Mouse (Mus musculus) cerebellum, adult 11 months (tissue): ENCODE measurements around the gene Sorbs2.
A peak's percentile ranks its signal among the peaks of the same experiment; 100 is the strongest.
"Not testable (repeated sequence)": the region's sequence is repeated elsewhere in the genome, so short reads cannot be mapped to it uniquely, and the experiment has no call there.

Experiments used
- DNase-seq: peaks from one replicate; pipeline ENCODE4 v3.0.0; 2022

Gene Sorbs2

DNA sequence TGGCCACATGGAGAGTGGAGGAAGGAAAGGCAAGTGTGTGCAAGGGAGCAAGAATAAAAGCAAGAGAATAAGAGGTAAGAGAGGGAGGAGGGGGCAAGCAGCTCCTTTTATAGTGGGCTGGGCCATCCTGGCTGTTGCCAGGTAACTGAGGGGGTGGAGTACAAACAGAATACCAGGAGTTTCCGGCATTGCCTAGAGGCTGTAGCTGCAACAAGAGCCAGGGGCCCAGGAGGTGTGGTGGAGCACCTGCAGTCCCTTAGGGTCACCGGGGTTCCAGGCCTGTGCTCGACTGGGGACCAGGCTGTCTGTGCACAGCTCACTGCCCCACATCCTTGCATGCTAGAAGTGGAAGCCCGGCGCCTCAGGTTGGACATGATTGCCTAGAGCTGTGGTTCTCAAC, 350.1 kb downstream of the Sorbs2 start:
- no peak for DNase-seq

DNA sequence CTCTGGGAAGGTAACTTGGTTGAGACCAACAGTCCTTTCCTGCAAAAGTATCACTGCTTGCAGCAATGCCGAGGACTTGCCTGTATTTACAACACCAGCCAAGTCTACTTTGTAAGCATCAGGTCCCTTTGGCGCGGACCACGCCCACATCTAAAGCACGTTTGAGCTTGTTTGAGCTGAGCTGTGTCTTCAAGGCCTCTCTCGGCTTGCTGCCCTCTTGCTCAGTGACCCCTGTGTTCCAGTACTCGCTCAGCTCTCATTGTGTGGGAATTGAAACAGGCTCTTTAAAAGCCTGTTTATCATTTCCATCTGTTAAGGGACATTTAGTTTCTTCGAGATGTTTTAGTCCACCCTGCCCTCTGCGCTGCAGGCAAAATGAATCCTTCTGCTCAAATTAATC, 350.8 kb downstream of the Sorbs2 start:
- no peak for DNase-seq

GRCm38 (mm10) chr8:45871587-45871986, 364.0 kb downstream of the Sorbs2 start:
- not testable (repeated sequence) for DNase-seq

DNA sequence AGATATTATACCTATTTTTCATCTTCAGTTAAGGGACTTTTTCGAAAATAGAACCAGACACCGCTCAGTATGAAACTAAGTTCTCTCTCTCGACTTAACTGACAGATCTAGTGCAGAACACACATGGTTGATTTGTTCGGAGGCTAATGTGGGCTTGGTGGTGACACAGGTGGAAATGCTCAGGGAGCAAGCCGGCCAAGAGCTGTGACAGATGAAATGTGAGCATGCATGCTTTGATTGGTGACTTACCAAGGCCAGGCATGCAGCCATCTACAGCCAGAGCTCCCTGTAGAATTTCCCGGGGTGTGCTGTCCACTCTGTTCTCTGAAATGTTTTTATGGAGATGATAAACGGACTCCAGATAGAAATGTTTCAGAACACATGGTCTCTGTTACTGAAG, 364.5 kb downstream of the Sorbs2 start:
- no peak for DNase-seq

DNA sequence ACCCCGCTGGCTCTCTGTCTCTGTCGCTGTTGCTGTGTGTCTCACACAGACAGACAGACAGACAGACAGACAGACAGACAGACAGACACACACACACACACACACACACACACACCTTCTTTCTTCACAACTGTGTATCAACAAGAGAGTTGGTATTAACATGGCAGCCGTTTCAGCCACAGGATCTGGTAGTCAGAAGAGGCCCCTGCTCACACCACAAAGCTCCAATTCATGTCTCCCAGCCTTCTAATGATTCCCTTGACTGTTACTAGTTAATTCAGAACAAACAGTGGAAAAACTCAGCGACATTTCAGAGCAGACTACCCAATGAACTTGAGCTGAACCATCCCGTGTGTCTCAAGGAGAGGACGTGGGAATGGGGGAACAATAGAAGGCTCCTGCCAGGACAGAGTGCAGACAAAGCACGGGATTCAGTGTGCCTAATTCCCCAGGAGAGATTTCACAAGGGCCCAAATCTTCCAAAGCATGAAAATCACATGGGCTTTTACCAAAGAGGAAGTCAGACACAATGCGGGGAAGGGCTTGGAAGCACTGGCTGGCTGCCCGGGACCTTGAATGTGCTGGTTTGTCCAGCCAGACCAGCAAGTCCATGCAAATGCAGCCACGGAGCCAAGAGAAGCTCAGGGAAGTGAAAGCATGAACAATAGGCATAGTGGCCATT, 367.5 kb downstream of the Sorbs2 start:
- peak; percentile 6 for DNase-seq

DNA sequence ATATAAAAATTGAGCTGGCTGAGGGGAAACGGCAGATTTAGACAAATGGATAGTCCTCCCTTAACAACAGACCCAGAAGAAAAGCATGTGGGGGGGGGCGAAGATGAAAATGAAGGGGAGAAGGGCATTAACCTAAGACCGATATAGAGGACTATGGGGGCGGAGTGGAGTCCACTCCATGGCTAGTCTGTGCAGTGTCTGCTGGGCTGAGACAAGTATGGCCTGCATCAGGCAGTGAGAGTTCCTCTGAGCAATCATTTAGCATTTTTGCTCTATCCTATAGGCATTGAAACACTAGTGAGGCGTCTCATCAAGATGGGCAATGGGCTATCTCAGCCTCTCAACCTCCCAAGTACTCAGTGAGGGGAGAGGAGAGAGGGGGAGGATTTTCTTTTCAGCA, 368.8 kb downstream of the Sorbs2 start:
- no peak for DNase-seq
